Mouse (Mus musculus): ENCODE results near the gene Baz1a.

GRCm38 (mm10) chr12:54993246-54994067 lies 20.7 kb downstream of the Baz1a start:
- TF ChIP-seq EP300 (IDR thresholded peaks at IDR 0.05): no peak
- TF ChIP-seq CTCF (IDR thresholded peaks at IDR 0.05): no peak

Data from lung, postnatal 0 days (tissue).